Mouse (Mus musculus) hindbrain, embryonic 11.5 days (tissue): ENCODE data around the gene Pex10. TPM values are rescaled to one million over a fixed set of nuclear protein-coding genes. Genes with fewer than 3 reads are reported as not detected.
A peak's percentile ranks its signal among the peaks of the same experiment; 100 is the strongest.
"Not testable (repeated sequence)": the region's sequence is repeated elsewhere in the genome, so short reads cannot be mapped to it uniquely, and the experiment has no call there.

ENCODE experiments used
- ATAC-seq: fragments of 200-750 bp; cut with Nextera tagmentation; 2 replicates; pipeline ENCODE4 v1.8.0; 2017; ENCODE audit warnings: mild to moderate bottlenecking, moderate TSS enrichment, moderate library complexity; ENCODE audit not compliant: low FRiP score
- DNase-seq: peaks from one replicate; pipeline ENCODE4 v3.0.0-alpha.2; 2015; ENCODE audit warnings: low spot score
- H3K27ac ChIP-seq: fragments of 300-500 bp; sonication (generic); 2 replicates; pipeline ENCODE4 v1.5.1; 2014; ENCODE audit warnings: mild to moderate bottlenecking, low read depth, low read length
- H3K27me3 ChIP-seq: fragments of 300-500 bp; sonication (generic); 2 replicates; pipeline ENCODE4 v1.6.1; 2014; ENCODE audit warnings: mild to moderate bottlenecking, low read length, moderate library complexity, mixed read lengths; ENCODE audit not compliant: control insufficient read depth, insufficient read depth
- H3K36me3 ChIP-seq: fragments of 300-500 bp; sonication (generic); 2 replicates; pipeline ENCODE4 v1.6.1; 2014; ENCODE audit warnings: mild to moderate bottlenecking, low read length, moderate library complexity, mixed read lengths; ENCODE audit not compliant: control insufficient read depth, insufficient read depth
- H3K4me1 ChIP-seq: fragments of 300-500 bp; sonication (generic); replicated peaks from 2 replicates; pipeline ENCODE4 v1.6.1; 2014; ENCODE audit warnings: low read length, mixed read lengths; ENCODE audit not compliant: control insufficient read depth, insufficient read depth
- H3K4me2 ChIP-seq: fragments of 300-500 bp; sonication (generic); replicated peaks from 2 replicates; pipeline ENCODE4 v1.6.1; 2014; ENCODE audit warnings: mild to moderate bottlenecking, low read depth, low read length
- H3K4me3 ChIP-seq: fragments of 300-500 bp; sonication (generic); 2 replicates; pipeline ENCODE4 v1.5.1; 2014; ENCODE audit warnings: low read depth, low read length
- H3K9ac ChIP-seq: fragments of 300-500 bp; sonication (generic); 2 replicates; pipeline ENCODE4 v1.6.1; 2014; ENCODE audit warnings: low read depth, low read length
- H3K9me3 ChIP-seq: fragments of 300-500 bp; sonication (generic); 2 replicates; pipeline ENCODE4 v1.6.1; 2016; ENCODE audit warnings: low read length; ENCODE audit not compliant: control insufficient read depth
- whole genome bisulfite sequencing: fragments of 180-500 bp; shearing (Covaris S2); extraction: QIAGEN DNeasy Blood & Tissue Kit; methylation state at CpG from one replicate; pipeline ENCODE4 v1.1.7; 2014; 5-methylcytosine and 5-hydroxymethylcytosine counted together
- polyA plus RNA-seq: library from polyadenylated mRNA; unstranded; fragments of >200 nt; fragmentation: Nextera tagmentation; extraction: Ambion mirVana; gene quantifications from 2 replicates; pipeline ENCODE4 v1.2.1, GENCODE M21; 2014

The Pex10 gene
- polyA plus RNA-seq, 1 experiment from 2014 or later, result 5.6 TPM

- Histone ChIP-seq H3K4me2 (no peak overlapping the region), H3K9ac (no peak overlapping the region), H3K27me3 (no peaks in the 10 kb centered on the region), H3K36me3 (peaks cover 14% of the 10 kb centered on the region), H3K27ac (no peak overlapping the region), H3K4me1 (no peaks in the 10 kb centered on the region; the same call in 1 of the 2 replicates), H3K4me3 (no peak overlapping the region), H3K9me3 (no peaks in the 10 kb centered on the region)
- DNase-seq, result peak; percentile 35
- no peak for ATAC-seq
- WGBS, result 90% methylated on average over 6 of the region's 6 CpGs
These were observed 2.4 kb downstream of the Pex10 start for GRCm38 (mm10) chr4:155069191-155069590.

- no peaks in the 10 kb centered on the region; the same call in 1 of the 2 replicates for H3K4me1 ChIP-seq
- WGBS, result 95% methylated on average over 13 of the region's 13 CpGs
- no peak overlapping the region for H3K4me2 ChIP-seq
- H3K9me3 ChIP-seq, result no peaks in the 10 kb centered on the region
- no peak overlapping the region for H3K4me3 ChIP-seq
- no peaks in the 10 kb centered on the region for H3K27me3 ChIP-seq
- no peak for ATAC-seq
- DNase-seq, result no peak
- peaks cover 16% of the 10 kb centered on the region for H3K36me3 ChIP-seq
- no peak overlapping the region for H3K9ac ChIP-seq
- no peak overlapping the region for H3K27ac ChIP-seq
These were observed 3.4 kb downstream of the Pex10 start for GRCm38 (mm10) chr4:155070199-155070598.

DNA sequence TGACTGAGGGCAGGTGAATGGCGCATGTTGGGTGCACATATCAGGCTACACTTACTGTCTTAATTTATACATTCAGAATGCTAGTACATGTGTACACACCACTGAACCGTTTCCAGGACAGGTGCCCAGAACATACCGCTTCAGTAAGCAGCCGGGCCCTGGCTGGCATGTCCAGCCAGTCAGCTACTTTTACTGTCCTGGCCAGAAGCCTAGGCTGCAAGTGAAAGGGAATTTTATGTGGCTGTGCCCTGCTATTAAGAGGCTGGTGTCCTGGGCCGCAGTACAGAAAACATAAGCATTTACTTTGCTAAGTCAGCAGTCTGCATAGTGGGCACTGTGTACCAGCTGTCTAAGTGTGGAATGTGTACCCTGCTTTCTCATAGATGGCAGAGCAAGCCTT is 4.1 kb downstream of the Pex10 start:
- no peaks in the 10 kb centered on the region; the same call in 1 of the 2 replicates for H3K4me1 ChIP-seq
- 97% methylated on average over 5 of the region's 5 CpGs for WGBS
- H3K27me3 ChIP-seq, result no peaks in the 10 kb centered on the region
- no peak overlapping the region for H3K4me2 ChIP-seq
- H3K36me3 ChIP-seq, result peaks cover 18% of the 10 kb centered on the region
- H3K27ac ChIP-seq, result no peak overlapping the region
- DNase-seq, result no peak
- no peak overlapping the region for H3K9ac ChIP-seq
- no peak for ATAC-seq
- H3K4me3 ChIP-seq, result no peak overlapping the region
- no peaks in the 10 kb centered on the region for H3K9me3 ChIP-seq

- Histone ChIP-seq H3K9ac (no peak overlapping the region), H3K36me3 (peaks cover 27% of the 10 kb centered on the region), H3K4me2 (no peak overlapping the region), H3K9me3 (no peaks in the 10 kb centered on the region), H3K4me3 (no peak overlapping the region), H3K27me3 (no peaks in the 10 kb centered on the region), H3K27ac (no peak overlapping the region), H3K4me1 (no peaks in the 10 kb centered on the region)
- no peak for ATAC-seq
- WGBS, result 85% methylated on average over 9 of the region's 9 CpGs
- DNase-seq, result no peak
These were observed 7.6 kb downstream of the Pex10 start for GRCm38 (mm10) chr4:155074418-155074817.

GRCm38 (mm10) chr4:155075137-155075536 is 8.3 kb downstream of the Pex10 start:
- no peak for ATAC-seq
- WGBS, result 88% methylated on average over 9 of the region's 9 CpGs

DNA sequence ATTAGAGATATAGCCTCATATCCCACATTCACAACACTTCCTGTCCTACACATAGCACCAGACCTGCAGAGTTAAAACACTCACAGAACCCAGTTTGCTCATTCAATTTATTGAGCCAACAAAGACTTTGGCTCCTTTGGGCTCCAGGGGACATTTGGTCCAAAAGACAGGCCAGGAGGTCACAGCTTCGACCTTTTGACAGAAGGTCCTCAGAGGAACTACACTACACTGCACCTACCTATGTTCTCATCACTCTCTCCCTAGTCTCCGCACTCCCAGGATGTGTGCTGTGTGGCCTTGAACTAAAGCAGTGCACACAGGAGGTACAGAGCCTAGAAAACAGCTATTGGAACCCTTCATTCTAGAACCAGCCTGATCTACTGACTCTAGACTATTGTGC is 9.0 kb downstream of the Pex10 start:
- Histone ChIP-seq H3K36me3 (peaks cover 26% of the 10 kb centered on the region), H3K9ac (no peak overlapping the region), H3K9me3 (no peaks in the 10 kb centered on the region), H3K4me2 (no peak overlapping the region), H3K4me3 (no peak overlapping the region), H3K4me1 (no peaks in the 10 kb centered on the region), H3K27ac (no peak overlapping the region), H3K27me3 (no peaks in the 10 kb centered on the region)
- ATAC-seq (no peak), DNase-seq (no peak)
- WGBS, result 100% methylated on average over 2 of the region's 2 CpGs

More at GRCm38 (mm10) chr4:155075137-155075536, 8.3 kb downstream of the Pex10 start:
- Histone ChIP-seq H3K9me3 (no peaks in the 10 kb centered on the region), H3K27ac (no peak overlapping the region), H3K4me1 (no peaks in the 10 kb centered on the region), H3K36me3 (peaks cover 27% of the 10 kb centered on the region), H3K9ac (no peak overlapping the region), H3K4me3 (no peak overlapping the region), H3K4me2 (no peak overlapping the region), H3K27me3 (no peaks in the 10 kb centered on the region)
- no peak for DNase-seq

GRCm38 (mm10) chr4:155076677-155077076 is 9.9 kb downstream of the Pex10 start:
- peaks cover 25% of the 10 kb centered on the region for H3K36me3 ChIP-seq
- no peaks in the 10 kb centered on the region for H3K9me3 ChIP-seq

DNA sequence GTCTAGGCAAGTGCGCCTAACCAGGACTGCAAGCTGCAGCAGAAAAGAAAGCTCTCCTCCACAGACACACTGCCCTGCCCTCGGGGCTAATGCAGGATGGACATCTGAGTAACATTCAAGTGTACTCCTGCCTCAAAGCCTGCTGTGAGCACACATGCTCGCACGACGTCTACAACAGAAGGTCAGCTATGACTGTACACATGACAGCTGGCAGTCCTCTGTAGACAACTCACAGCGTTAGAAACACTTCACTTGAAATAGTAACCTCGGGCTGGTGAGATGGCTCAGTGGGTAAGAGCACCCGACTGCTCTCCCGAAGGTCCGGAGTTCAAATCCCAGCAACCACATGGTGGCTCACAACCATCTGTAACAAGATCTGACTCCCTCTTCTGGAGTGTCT is 12.0 kb downstream of the Pex10 start:
- H3K9me3 ChIP-seq, DNase-seq, H3K27me3 ChIP-seq, H3K4me1 ChIP-seq, ATAC-seq, H3K27ac ChIP-seq, H3K9ac ChIP-seq, H3K4me2 ChIP-seq, H3K4me3 ChIP-seq: not testable (repeated sequence)
- peaks cover 24% of the 10 kb centered on the region for H3K36me3 ChIP-seq
- WGBS, result 90% methylated on average over 10 of the region's 10 CpGs

More at GRCm38 (mm10) chr4:155076677-155077076, 9.9 kb downstream of the Pex10 start:
- no peak for DNase-seq
- H3K27ac ChIP-seq, result no peak overlapping the region
- no peaks in the 10 kb centered on the region for H3K27me3 ChIP-seq
- no peak overlapping the region for H3K4me3 ChIP-seq
- no peak for ATAC-seq
- no peak overlapping the region for H3K9ac ChIP-seq
- 93% methylated on average over 9 of the region's 9 CpGs for WGBS
- H3K4me1 ChIP-seq, result no peaks in the 10 kb centered on the region
- no peak overlapping the region for H3K4me2 ChIP-seq

- no peak overlapping the region for H3K9ac ChIP-seq
- ATAC-seq (no peak), DNase-seq (no peak)
- no peaks in the 10 kb centered on the region for H3K27me3 ChIP-seq
- peaks cover 23% of the 10 kb centered on the region for H3K36me3 ChIP-seq
- H3K4me3 ChIP-seq, result no peak overlapping the region
- WGBS, result 92% methylated on average over 6 of the region's 6 CpGs
- H3K9me3 ChIP-seq, result no peaks in the 10 kb centered on the region
- H3K27ac ChIP-seq, result no peak overlapping the region
- H3K4me1 ChIP-seq, result no peaks in the 10 kb centered on the region
- H3K4me2 ChIP-seq, result no peak overlapping the region
These were observed 12.8 kb downstream of the Pex10 start for GRCm38 (mm10) chr4:155079666-155080065.
